ENCODE assay signal across 8 mouse cellular contexts in genomic region chr14:27560434-27560833, GRCm38 (mm10). TPM values are rescaled to one million over a fixed set of nuclear protein-coding genes. Genes with fewer than 3 reads are reported as not detected.
DNase-seq lines count a peak whose midpoint lies in the region; ATAC-seq and TF ChIP-seq lines count a peak whose summit lies in the region.

No protein-coding gene starts in this region.

- H3K36me3 ChIP-seq in liver, adult 2 months (ENCODE audit: control insufficient read depth, insufficient read depth, low read length), result no peaks in the 10 kb centered on the region
- H3K36me3 ChIP-seq in liver, embryonic 11.5 days (ENCODE audit: control insufficient read depth, insufficient read depth, low read length), result no peaks in the 10 kb centered on the region
- no peaks in the 10 kb centered on the region for H3K36me3 ChIP-seq in intestine, embryonic 16.5 days (ENCODE audit: control insufficient read depth, insufficient read depth, low read length)
- H3K36me3 ChIP-seq in limb, embryonic 11.5 days (ENCODE audit: control insufficient read depth, insufficient read depth, low read length), result no peaks in the 10 kb centered on the region

- no peaks in the 10 kb centered on the region for H3K27me3 ChIP-seq in liver, adult 2 months (ENCODE audit: control insufficient read depth, insufficient read depth, low read length)
- no peaks in the 10 kb centered on the region for H3K27me3 ChIP-seq in liver, embryonic 11.5 days (replicated peaks; ENCODE audit: control insufficient read depth, insufficient read depth, low read length)
- no peaks in the 10 kb centered on the region for H3K27me3 ChIP-seq in intestine, embryonic 16.5 days (replicated peaks; ENCODE audit: control insufficient read depth, insufficient read depth, low read length)
- H3K27me3 ChIP-seq in limb, embryonic 11.5 days (ENCODE audit: control insufficient read depth, insufficient read depth, low read length), result no peaks in the 10 kb centered on the region

- no peak for TF ChIP-seq POLR2A in liver, adult 2 months (IDR thresholded peaks at IDR 0.05; ENCODE audit: extremely low read depth, insufficient read depth, low read length)

- H3K4me2 ChIP-seq in liver, embryonic 11.5 days, result no peak overlapping the region
- no peak overlapping the region for H3K4me2 ChIP-seq in intestine, embryonic 16.5 days (ENCODE audit: low read depth, low read length)
- H3K4me2 ChIP-seq in limb, embryonic 11.5 days (ENCODE audit: low read depth, severe bottlenecking), result no peak overlapping the region

- H3K4me1 ChIP-seq in liver, adult 2 months (ENCODE audit: control insufficient read depth, insufficient read depth, low read length), result no peaks in the 10 kb centered on the region
- H3K4me1 ChIP-seq in liver, embryonic 11.5 days (replicated peaks; ENCODE audit: control insufficient read depth, insufficient read depth, low read length), result no peaks in the 10 kb centered on the region
- no peaks in the 10 kb centered on the region for H3K4me1 ChIP-seq in intestine, embryonic 16.5 days (ENCODE audit: control insufficient read depth, insufficient read depth, low read length)
- no peaks in the 10 kb centered on the region for H3K4me1 ChIP-seq in limb, embryonic 11.5 days (ENCODE audit: control insufficient read depth, insufficient read depth, low read length)

- no peak for ATAC-seq in liver, embryonic 11.5 days (replicated peaks; ENCODE audit: low FRiP score)
- ATAC-seq in intestine, embryonic 16.5 days, result 0 out of 2 replicates have a peak, but pooled peaks have one; percentile 42
- ATAC-seq in limb, embryonic 11.5 days (ENCODE audit: insufficient number of reproducible peaks, low FRiP score, low TSS enrichment, low read depth), result no peak

- H3K9ac ChIP-seq in liver, adult 2 months (ENCODE audit: low read depth, low read length), result no peak overlapping the region
- no peak overlapping the region for H3K9ac ChIP-seq in liver, embryonic 11.5 days (ENCODE audit: low read depth, low read length)
- no peak overlapping the region for H3K9ac ChIP-seq in intestine, embryonic 16.5 days (ENCODE audit: low read depth, low read length)
- H3K9ac ChIP-seq in limb, embryonic 11.5 days (ENCODE audit: low read length), result no peak overlapping the region

- no peak overlapping the region for H3K4me3 ChIP-seq in liver, adult 2 months (ENCODE audit: insufficient read depth, low read depth, low read length)
- H3K4me3 ChIP-seq in liver, embryonic 11.5 days (ENCODE audit: low read depth, low read length), result no peak overlapping the region
- H3K4me3 ChIP-seq in intestine, embryonic 16.5 days (ENCODE audit: low read length), result no peak overlapping the region
- H3K4me3 ChIP-seq in limb, embryonic 11.5 days (ENCODE audit: low read depth, low read length), result no peak overlapping the region

- 42% methylated on average over 4 of the region's 4 CpGs for WGBS in liver, adult 2 months
- WGBS in liver, embryonic 11.5 days, result 51% methylated on average over 4 of the region's 4 CpGs
- 40% methylated on average over 4 of the region's 4 CpGs for WGBS in intestine, embryonic 16.5 days
- WGBS in limb, embryonic 11.5 days, result 48% methylated on average over 4 of the region's 4 CpGs

- H3K9me3 ChIP-seq in liver, embryonic 11.5 days (ENCODE audit: control insufficient read depth, low read length), result no peaks in the 10 kb centered on the region
- H3K9me3 ChIP-seq in intestine, embryonic 16.5 days (ENCODE audit: control insufficient read depth, low read length), result no peaks in the 10 kb centered on the region
- H3K9me3 ChIP-seq in limb, embryonic 11.5 days (ENCODE audit: control insufficient read depth, low read length), result no peaks in the 10 kb centered on the region

- DNase-seq in liver, adult 2 months (ENCODE audit: extremely low read depth, low read depth, low spot score), result peak; percentile 79
- no peak for DNase-seq in liver, embryonic 11.5 days (ENCODE audit: low spot score)
- peak; percentile 17 for DNase-seq in adrenal gland, adult 8-10 months
- DNase-seq in embryo, embryonic 11 days, result peak; percentile 76
- DNase-seq in limb, embryonic 11.5 days (ENCODE audit: low spot score), result peak; percentile 69
- DNase-seq in retina, embryonic 14.5 days (ENCODE audit: low spot score), result peak; percentile 82
- DNase-seq in thymus, postnatal 25 days, result peak; percentile 73

- no peak overlapping the region for H3K27ac ChIP-seq in liver, adult 2 months (replicated peaks; ENCODE audit: insufficient read depth, low read depth, low read length)
- no peak overlapping the region for H3K27ac ChIP-seq in liver, embryonic 11.5 days (ENCODE audit: low read depth, low read length)
- no peak overlapping the region for H3K27ac ChIP-seq in intestine, embryonic 16.5 days (ENCODE audit: low read length)
- H3K27ac ChIP-seq in limb, embryonic 11.5 days (replicated peaks; ENCODE audit: low read depth, low read length), result no peak overlapping the region

- peak; percentile 57; the same call in 1 of the 2 replicates for TF ChIP-seq CTCF in liver, adult 2 months (IDR thresholded peaks at IDR 0.05; ENCODE audit: low read depth, low read length)

- H3K79me2 ChIP-seq in liver, adult 2 months (ENCODE audit: control insufficient read depth, insufficient read depth, low read length), result no peaks in the 10 kb centered on the region

RNA-seq across cellular contexts. Expression of gene Ccdc66, which starts 52.2 kb away (rescaled TPM):
- total RNA-seq in liver, adult 2 months (2014; rRNA removed), result 1.6 and 2.8 TPM in 2 replicates
- 0.39 and 0.61 TPM in 2 replicates for polyA plus RNA-seq in liver, adult 2 months (2012; rRNA removed)
- polyA plus RNA-seq in liver, embryonic 11.5 days (2014; fragmentation: Nextera tagmentation; extraction: Ambion mirVana), result 8.7 and 11.5 TPM in 2 replicates
- 10 to 100 TPM in 2 of 4 experiments, 1 to 10 TPM in 2; 7.7 to 14.5 (median 11.0) TPM for total RNA-seq in adrenal gland, adult 8-10 months (2022)
- 6.8 and 7.9 TPM in 2 replicates for polyA plus RNA-seq in intestine, embryonic 16.5 days (2015; fragmentation: Nextera tagmentation; extraction: Ambion mirVana)
- polyA plus RNA-seq in limb, embryonic 11.5 days (2014; fragmentation: Nextera tagmentation; extraction: Ambion mirVana), result 15.8 and 18.6 TPM in 2 replicates
